Mouse (Mus musculus) hindbrain, postnatal 0 days (tissue): ENCODE results near the gene Ncor2. TPM values are rescaled to one million over a fixed set of nuclear protein-coding genes. Genes with fewer than 3 reads are reported as not detected.

ENCODE experiments used
- ATAC-seq: fragments of 200-750 bp; cut with Nextera tagmentation; 2 replicates; pipeline ENCODE4 v1.8.0; 2017; ENCODE audit warnings: mild to moderate bottlenecking, moderate TSS enrichment, moderate library complexity
- DNase-seq: peaks from one replicate; pipeline ENCODE4 v3.0.0-alpha.2; 2015; ENCODE audit warnings: low spot score
- H3K27ac ChIP-seq: fragments of 300-500 bp; sonication (generic); 2 replicates; pipeline ENCODE4 v1.5.1; 2014; ENCODE audit warnings: mild to moderate bottlenecking
- H3K27me3 ChIP-seq: fragments of 300-500 bp; sonication (generic); 2 replicates; pipeline ENCODE4 v1.6.1; 2014; ENCODE audit warnings: low read length, mixed read lengths; ENCODE audit not compliant: insufficient read depth
- H3K36me3 ChIP-seq: fragments of 300-500 bp; sonication (generic); 2 replicates; pipeline ENCODE4 v1.6.1; 2014; ENCODE audit warnings: low read length, mixed read lengths; ENCODE audit not compliant: insufficient read depth
- H3K4me1 ChIP-seq: fragments of 300-500 bp; sonication (generic); 2 replicates; pipeline ENCODE4 v1.6.1; 2014; ENCODE audit warnings: antibody characterized with exemption, low read length, mixed read lengths; ENCODE audit not compliant: insufficient read depth
- H3K4me2 ChIP-seq: fragments of 300-500 bp; sonication (generic); 2 replicates; pipeline ENCODE4 v1.6.1; 2014; ENCODE audit warnings: low read depth, mild to moderate bottlenecking, low read length, moderate library complexity, mixed read lengths
- H3K4me3 ChIP-seq: fragments of 300-500 bp; sonication (generic); 2 replicates; pipeline ENCODE4 v1.5.1; 2014; ENCODE audit warnings: low read length
- H3K9ac ChIP-seq: fragments of 300-500 bp; sonication (generic); replicated peaks from 2 replicates; pipeline ENCODE4 v1.6.1; 2014; ENCODE audit warnings: mild to moderate bottlenecking, low read length, moderate library complexity, mixed read lengths
- H3K9me3 ChIP-seq: fragments of 300-500 bp; sonication (generic); 2 replicates; pipeline ENCODE4 v1.6.1; 2016; ENCODE audit warnings: low read length, mixed read lengths
- CTCF ChIP-seq: IDR thresholded peaks from 2 replicates; pipeline ENCODE4 v1.5.1; 2016; ENCODE audit warnings: antibody characterized with exemption, control low read depth, low read depth
- WGBS: fragments of 180-500 bp; shearing (Covaris S2); extraction: QIAGEN DNeasy Blood & Tissue Kit; methylation state at CpG from one replicate; pipeline ENCODE4 v1.1.7; 2014; 5-methylcytosine and 5-hydroxymethylcytosine counted together
- polyA plus RNA-seq: library from polyadenylated mRNA; unstranded; fragments of >200 nt; fragmentation: Nextera tagmentation; extraction: Ambion mirVana; gene quantifications from 2 replicates; pipeline ENCODE4 v1.2.1, GENCODE M21; 2015
- total RNA-seq: library from RNA; depleted of rRNA; stranded (reverse); fragments of >200 nt; gene quantifications from 2 replicates; pipeline ENCODE4 v1.2.3, GENCODE M21; 2014

Ncor2 gene
- total and polyA plus RNA-seq, 2 experiments from 2014 or later: 22.7 to 35.4 TPM

GRCm38 (mm10) chr5:125125219-125125618 is 53.8 kb downstream of the Ncor2 start:
- Histone ChIP-seq H3K27me3 (no peaks in the 10 kb centered on the region), H3K36me3 (no peaks in the 10 kb centered on the region), H3K9me3 (no peaks in the 10 kb centered on the region), H3K4me2 (no peak overlapping the region), H3K27ac (peak overlapping the region; percentile 56; the same call in 1 of the 2 replicates), H3K4me3 (no peak overlapping the region), H3K4me1 (peaks cover 36% of the 10 kb centered on the region), H3K9ac (no peak overlapping the region)
- 49% methylated on average over 3 of the region's 3 CpGs for WGBS
- TF ChIP-seq CTCF: no peak
- no peak for DNase-seq
- no peak for ATAC-seq

GRCm38 (mm10) chr5:125124002-125124401 is 55.0 kb downstream of the Ncor2 start:
- TF ChIP-seq CTCF: no peak
- H3K4me1 ChIP-seq: peaks cover 30% of the 10 kb centered on the region
- no peaks in the 10 kb centered on the region for H3K9me3 ChIP-seq
- ATAC-seq: no peak
- no peak overlapping the region for H3K27ac ChIP-seq
- H3K36me3 ChIP-seq: peaks cover 5% of the 10 kb centered on the region; the same call in 1 of the 2 replicates
- no peak overlapping the region for H3K4me3 ChIP-seq
- whole genome bisulfite sequencing: 69% methylated on average over 7 of the region's 7 CpGs
- H3K27me3 ChIP-seq: no peaks in the 10 kb centered on the region
- H3K4me2 ChIP-seq: no peak overlapping the region
- no peak overlapping the region for H3K9ac ChIP-seq
- no peak for DNase-seq

GRCm38 (mm10) chr5:125123206-125123605 is 55.8 kb downstream of the Ncor2 start:
- Histone ChIP-seq H3K4me2 (no peak overlapping the region), H3K4me1 (peaks cover 24% of the 10 kb centered on the region), H3K27me3 (no peaks in the 10 kb centered on the region), H3K9me3 (no peaks in the 10 kb centered on the region), H3K36me3 (peaks cover 12% of the 10 kb centered on the region; the same call in 1 of the 2 replicates), H3K27ac (no peak overlapping the region), H3K4me3 (no peak overlapping the region), H3K9ac (no peak overlapping the region)
- WGBS: 34% methylated on average over 3 of the region's 3 CpGs
- DNase-seq (no peak), ATAC-seq (no peak)
- TF ChIP-seq CTCF: peak; percentile 16; the same call in 1 of the 2 replicates

- no peak for ATAC-seq
- Histone ChIP-seq H3K4me3 (no peak overlapping the region), H3K4me1 (peaks cover 20% of the 10 kb centered on the region), H3K36me3 (peaks cover 15% of the 10 kb centered on the region; the same call in 1 of the 2 replicates), H3K27me3 (no peaks in the 10 kb centered on the region), H3K4me2 (no peak overlapping the region), H3K9ac (no peak overlapping the region), H3K9me3 (no peaks in the 10 kb centered on the region), H3K27ac (no peak overlapping the region)
- no peak for DNase-seq
- 0 out of 2 replicates have a peak, but pooled peaks have one; percentile 4 for TF ChIP-seq CTCF
- 86% methylated on average over 7 of the region's 7 CpGs for WGBS
These were observed 56.5 kb downstream of the Ncor2 start for GRCm38 (mm10) chr5:125122546-125122945.

GRCm38 (mm10) chr5:125122049-125122448 is 57.0 kb downstream of the Ncor2 start:
- no peak for TF ChIP-seq CTCF
- 79% methylated on average over 7 of the region's 7 CpGs for WGBS
- Histone ChIP-seq H3K4me3 (no peak overlapping the region), H3K4me1 (peaks cover 20% of the 10 kb centered on the region), H3K27me3 (no peaks in the 10 kb centered on the region), H3K36me3 (peaks cover 15% of the 10 kb centered on the region; the same call in 1 of the 2 replicates), H3K9ac (no peak overlapping the region), H3K4me2 (no peak overlapping the region), H3K27ac (no peak overlapping the region), H3K9me3 (no peaks in the 10 kb centered on the region)
- DNase-seq (no peak), ATAC-seq (no peak)

GRCm38 (mm10) chr5:125120517-125121303 is 58.3 kb downstream of the Ncor2 start:
- no peak overlapping the region for H3K4me3 ChIP-seq
- peaks cover 15% of the 10 kb centered on the region for H3K4me1 ChIP-seq
- DNase-seq (peak; percentile 72), ATAC-seq (no peak)
- peaks cover 15% of the 10 kb centered on the region; the same call in 1 of the 2 replicates for H3K36me3 ChIP-seq
- H3K9ac ChIP-seq: no peak overlapping the region
- 64% methylated on average over 17 of the region's 17 CpGs for WGBS
- H3K4me2 ChIP-seq: no peak overlapping the region
- TF ChIP-seq CTCF: no peak
- H3K9me3 ChIP-seq: no peaks in the 10 kb centered on the region
- H3K27ac ChIP-seq: peak overlapping the region; percentile 51; the same call in 1 of the 2 replicates
- H3K27me3 ChIP-seq: no peaks in the 10 kb centered on the region

- Histone ChIP-seq H3K9me3 (no peaks in the 10 kb centered on the region), H3K36me3 (peaks cover 15% of the 10 kb centered on the region; the same call in 1 of the 2 replicates), H3K4me2 (no peak overlapping the region), H3K27ac (no peak overlapping the region), H3K4me1 (0 out of 2 replicates have a peak, but pooled peaks cover 4% of the 10 kb centered on the region), H3K4me3 (no peak overlapping the region), H3K9ac (no peak overlapping the region), H3K27me3 (no peaks in the 10 kb centered on the region)
- WGBS: 68% methylated on average over 5 of the region's 5 CpGs
- DNase-seq (no peak), ATAC-seq (no peak)
- TF ChIP-seq CTCF: no peak
These were observed 61.8 kb downstream of the Ncor2 start for GRCm38 (mm10) chr5:125117238-125117637.
